In genomic region chr4:57308214-57309000, GRCm38 (mm10) we compare ENCODE assay signal across 8 mouse cellular contexts. TPM values are rescaled to one million over a fixed set of nuclear protein-coding genes. Genes with fewer than 3 reads are reported as not detected.
DNase-seq lines count a peak whose midpoint lies in the region; ATAC-seq and TF ChIP-seq lines count a peak whose summit lies in the region.

No protein-coding gene starts in this region.

- TF ChIP-seq EP300 in heart, postnatal 0 days (IDR thresholded peaks at IDR 0.05; ENCODE audit: low read depth), result no peak

- no peak overlapping the region for H3K9ac ChIP-seq in heart, postnatal 0 days (replicated peaks; ENCODE audit: low read depth, low read length)

- peak; percentile 60 for DNase-seq in Muller cell, postnatal 12 days (ENCODE audit: inconsistent ontology term)
- DNase-seq in heart, postnatal 0 days (ENCODE audit: low spot score), result peak; percentile 61
- peak; percentile 40 to 76 for DNase-seq in kidney, postnatal 25 days
- DNase-seq in frontal cortex, adult 2 months (ENCODE audit: extremely low spot score in 1 of 2, low spot score in 1 of 2), result no peak
- no peak for DNase-seq in thymus, adult 18-20 months
- DNase-seq in spleen, postnatal 4 days (ENCODE audit: low spot score in 2 of 2), result no peak

- no peaks in the 10 kb centered on the region for H3K27me3 ChIP-seq in heart, postnatal 0 days (ENCODE audit: control insufficient read depth, insufficient read depth, low read length)

- 27% methylated on average over 26 of the region's 26 CpGs for WGBS in heart, postnatal 0 days

- no peaks in the 10 kb centered on the region for H3K36me3 ChIP-seq in heart, postnatal 0 days (replicated peaks; ENCODE audit: control insufficient read depth, insufficient read depth, low read length)

- H3K4me3 ChIP-seq in heart, postnatal 0 days (ENCODE audit: low read depth, low read length), result peak overlapping the region; percentile 30

- peak overlapping the region; percentile 55 for H3K4me2 ChIP-seq in heart, postnatal 0 days (ENCODE audit: low read depth, low read length)

- H3K27ac ChIP-seq in heart, postnatal 0 days (ENCODE audit: low read depth), result peak overlapping the region; percentile 54

- no peaks in the 10 kb centered on the region for H3K9me3 ChIP-seq in heart, postnatal 0 days (replicated peaks; ENCODE audit: control insufficient read depth, low read length)

- ATAC-seq in common myeloid progenitor, adult 5-6 weeks (replicated peaks; ENCODE audit: low read depth, poor library complexity, severe bottlenecking), result peak; percentile 31
- ATAC-seq in heart, postnatal 0 days (ENCODE audit: insufficient read depth, low read depth), result peak; percentile 78
- ATAC-seq in megakaryocyte-erythroid progenitor cell, adult 5-6 weeks (replicated peaks; ENCODE audit: low FRiP score, low TSS enrichment, poor library complexity, severe bottlenecking), result peak; percentile 35; the same call in 1 of the 2 replicates

- peak; percentile 28; the same call in 1 of the 2 replicates for TF ChIP-seq CTCF in heart, postnatal 0 days (IDR thresholded peaks at IDR 0.05; ENCODE audit: low read depth)

- peaks cover 5% of the 10 kb centered on the region; the same call in 1 of the 2 replicates for H3K4me1 ChIP-seq in heart, postnatal 0 days (ENCODE audit: control insufficient read depth, insufficient read depth)

RNA-seq across cellular contexts. Expression of gene Ptpn3, which starts 6.8 kb away (rescaled TPM):
- 3.2 and 10.5 TPM in 2 replicates for total RNA-seq in common myeloid progenitor, adult 5-6 weeks (2017)
- total RNA-seq in heart, postnatal 0 days (2014; rRNA removed; ENCODE audit: low replicate concordance), result 1.0 and 3.4 TPM in 2 replicates
- 2.2 and 2.3 TPM in 2 replicates for polyA plus RNA-seq in heart, postnatal 0 days (2015; fragmentation: Nextera tagmentation; extraction: Ambion mirVana)
- total RNA-seq in megakaryocyte-erythroid progenitor cell, adult 5-6 weeks (2014; fragmentation: Nextera tagmentation), result 11.7 and 15.2 TPM in 2 replicates
- 8.7 and 15.4 TPM in 2 replicates for total RNA-seq in megakaryocyte-erythroid progenitor cell, adult 5-6 weeks (2017)
- 16.4 and 18.9 TPM in 2 replicates for polyA plus RNA-seq in frontal cortex, adult 2 months (2012; rRNA removed)

Comparison
In these comparisons a context has a peak if more than half of its experiments do, and no peak if none do; other contexts are left out.
1. DNase-seq: peak in Muller cell, postnatal 12 days (single experiment), heart, postnatal 0 days (single experiment) and kidney, postnatal 25 days (2 of 2); none in frontal cortex, adult 2 months (0 of 2), thymus, adult 18-20 months (0 of 2) and spleen, postnatal 4 days (0 of 2).
2. Peak in every context shown above with its lines, with median percentiles within 50 percentile points of each other: ATAC-seq.